Mouse (Mus musculus) megakaryocyte, embryonic 14.5 days (primary cell): Measurements from ENCODE around the gene Ywhah.

Source experiments
- FLI1 ChIP-seq: IDR thresholded peaks from 2 replicates; pipeline ENCODE4 v1.6.1; 2012; ENCODE audit warnings: low read length, inconsistent platforms, mixed read lengths
- GATA1 ChIP-seq: IDR thresholded peaks from 3 replicates; pipeline ENCODE4 v1.6.1; 2012; ENCODE audit warnings: mixed read lengths, low read length, inconsistent platforms, borderline replicate concordance

DNA sequence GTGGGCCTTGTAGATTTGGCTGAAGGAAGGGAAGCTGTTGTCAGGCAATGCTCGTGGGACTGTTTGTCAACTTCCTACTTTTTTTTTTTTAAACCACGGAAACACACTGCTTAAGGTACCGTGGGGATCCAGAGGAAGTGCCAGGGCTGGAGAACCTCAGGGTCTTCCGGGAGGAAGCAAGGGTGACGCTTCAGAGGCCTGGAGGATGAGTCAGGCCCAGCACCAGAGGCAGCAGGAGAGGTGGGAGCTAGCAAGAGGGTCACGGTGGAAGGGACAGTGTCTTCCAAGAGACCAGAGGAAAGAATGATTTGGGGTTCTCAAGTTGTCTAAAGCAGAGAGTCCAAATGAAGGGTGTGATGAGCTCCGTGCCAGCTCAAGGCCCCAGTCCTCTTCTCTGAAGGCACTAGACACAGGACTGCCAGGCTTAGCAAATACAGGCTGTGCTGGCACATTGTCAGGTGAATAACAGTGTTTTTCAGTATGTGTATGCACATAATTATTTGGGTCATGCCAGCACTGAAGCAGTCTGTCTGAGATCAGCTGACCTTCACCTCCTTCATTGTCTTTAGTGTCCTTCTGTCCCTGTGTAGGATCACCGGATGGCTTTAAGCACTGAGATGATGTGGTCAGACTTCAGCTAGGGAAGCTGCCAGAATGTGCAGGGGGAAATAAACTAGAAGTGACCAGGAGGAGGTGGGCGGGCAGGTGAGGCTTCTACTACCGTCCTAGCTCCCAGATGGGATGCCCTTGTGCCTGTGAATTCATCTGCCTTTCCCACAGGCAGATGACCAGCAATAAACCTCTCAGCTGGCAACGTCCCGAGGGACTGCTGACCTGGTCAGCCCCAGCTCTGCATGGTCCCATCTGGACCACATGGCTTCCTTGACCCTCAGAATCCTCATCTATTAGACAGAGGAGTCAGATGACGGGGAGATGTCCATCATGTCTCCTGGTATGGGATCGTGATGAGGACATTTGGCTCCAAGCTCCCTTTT is 8.5 kb upstream of the Ywhah start:
- no peak for TF ChIP-seq GATA1
- no peak for TF ChIP-seq FLI1
